Mouse (Mus musculus): ENCODE results near the gene Bcat1. TPM values are rescaled to one million over a fixed set of nuclear protein-coding genes. Genes with fewer than 3 reads are reported as not detected.

Bcat1 gene
- polyA plus RNA-seq (2015; fragmentation: Nextera tagmentation; extraction: Ambion mirVana) = 0.46 and 0.81 TPM in 2 replicates

DNA sequence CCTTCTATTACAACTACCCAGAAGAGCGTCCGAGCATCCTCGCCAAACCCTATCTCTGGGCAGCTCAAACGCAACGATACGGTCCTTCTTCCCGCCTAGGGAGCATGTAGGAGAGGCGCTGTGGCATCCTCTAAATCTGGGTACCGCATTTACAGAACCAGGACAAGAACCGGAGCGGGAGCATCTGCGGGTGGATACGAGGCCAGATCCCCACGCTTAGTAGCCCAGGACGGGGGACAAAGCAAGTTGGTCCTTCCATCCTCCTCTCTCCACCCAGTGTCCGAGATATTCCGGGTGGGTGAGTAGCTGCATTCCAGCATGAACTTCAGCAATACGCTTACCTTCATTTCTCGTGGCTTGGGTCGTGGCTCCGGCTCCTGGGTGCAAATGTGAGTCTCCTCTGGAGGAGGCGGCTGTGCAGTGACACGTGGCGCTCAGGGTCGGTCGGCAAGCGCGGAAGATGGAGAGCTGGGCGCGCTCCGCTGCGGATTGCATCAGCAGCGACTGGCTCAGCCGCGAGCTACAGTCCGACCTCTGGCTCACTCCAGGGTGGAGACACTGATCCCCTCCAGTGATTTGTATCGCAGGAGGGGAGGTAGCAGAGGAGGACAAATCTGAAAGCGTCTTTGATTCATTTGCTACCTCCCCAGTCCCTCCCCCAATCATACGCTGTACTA, at the start of gene Bcat1:
TSS of gene Bcat1 (minus strand) at position 637 of the 677 bp plus-strand sequence.
- peak within 1 kb of the TSS; percentile 39 for H3K4me3 ChIP-seq (ENCODE audit: low read depth, low read length)
- TF ChIP-seq CTCF (IDR thresholded peaks at IDR 0.05; ENCODE audit: low read depth) (no peak), EP300 (IDR thresholded peaks at IDR 0.05; ENCODE audit: low read depth) (no peak)
- peak; percentile 26 for DNase-seq
- H3K9me3 ChIP-seq (ENCODE audit: low read length) = no peaks in the 10 kb centered on the region
- H3K4me2 ChIP-seq (ENCODE audit: low read depth, low read length) = peak within 1 kb of the TSS; percentile 64
- H3K27ac ChIP-seq (ENCODE audit: low read depth) = no peak within 1 kb of the TSS
- ATAC-seq = no peak
- no peaks in the 10 kb centered on the region for H3K36me3 ChIP-seq (replicated peaks; ENCODE audit: insufficient read depth, low read length)
- peaks cover 4% of the 10 kb centered on the region for H3K4me1 ChIP-seq (ENCODE audit: insufficient read depth)
- no peak within 1 kb of the TSS; the same call in 1 of the 2 replicates for H3K9ac ChIP-seq (replicated peaks)
- 2% methylated on average over 39 of the region's 39 CpGs for WGBS (ENCODE audit: insufficient replicate concordance)
- H3K27me3 ChIP-seq (ENCODE audit: insufficient read depth, low read length) = peaks cover 26% of the 10 kb centered on the region

DNA sequence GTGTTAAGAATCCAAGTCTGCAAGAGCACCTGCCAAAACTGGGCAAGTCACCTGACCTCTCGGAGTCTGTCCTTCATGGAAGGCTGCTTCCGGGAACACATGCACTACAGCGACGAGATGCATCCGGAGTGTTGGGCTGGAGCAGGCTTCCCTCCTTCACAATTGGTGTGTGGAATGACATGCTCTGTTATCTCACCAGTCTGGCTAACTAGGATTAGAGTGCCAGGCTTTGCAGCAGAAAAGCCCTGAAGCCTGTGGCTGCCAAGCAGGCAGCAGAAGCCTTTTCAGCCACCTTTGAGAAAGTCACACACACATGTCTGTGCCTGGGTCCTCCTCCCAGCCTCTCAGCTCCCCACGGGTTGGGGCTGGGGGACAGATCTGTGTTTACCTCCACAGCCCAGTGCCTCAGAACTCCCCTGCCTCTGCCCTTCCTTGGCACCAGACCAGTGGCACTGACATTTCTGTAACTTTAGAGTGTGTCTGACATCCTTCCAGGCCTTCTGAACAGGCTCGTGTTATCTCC, 49.7 kb upstream of the Bcat1 start:
- no peak for DNase-seq
- Histone ChIP-seq H3K9ac (replicated peaks) (no peak overlapping the region), H3K27ac (ENCODE audit: low read depth) (0 out of 2 replicates have a peak overlapping the region, but pooled peaks have one; percentile 6), H3K4me3 (ENCODE audit: low read depth, low read length) (no peak overlapping the region), H3K27me3 (ENCODE audit: insufficient read depth, low read length) (no peaks in the 10 kb centered on the region), H3K4me1 (ENCODE audit: insufficient read depth) (peaks cover 15% of the 10 kb centered on the region), H3K9me3 (ENCODE audit: low read length) (no peaks in the 10 kb centered on the region), H3K4me2 (ENCODE audit: low read depth, low read length) (no peak overlapping the region), H3K36me3 (replicated peaks; ENCODE audit: insufficient read depth, low read length) (peaks cover 8% of the 10 kb centered on the region)
- no peak for TF ChIP-seq EP300 (IDR thresholded peaks at IDR 0.05; ENCODE audit: low read depth)
- no peak for TF ChIP-seq CTCF (IDR thresholded peaks at IDR 0.05; ENCODE audit: low read depth)
- no peak for ATAC-seq
- 55% methylated on average over 7 of the region's 7 CpGs for WGBS (ENCODE audit: insufficient replicate concordance)

DNA sequence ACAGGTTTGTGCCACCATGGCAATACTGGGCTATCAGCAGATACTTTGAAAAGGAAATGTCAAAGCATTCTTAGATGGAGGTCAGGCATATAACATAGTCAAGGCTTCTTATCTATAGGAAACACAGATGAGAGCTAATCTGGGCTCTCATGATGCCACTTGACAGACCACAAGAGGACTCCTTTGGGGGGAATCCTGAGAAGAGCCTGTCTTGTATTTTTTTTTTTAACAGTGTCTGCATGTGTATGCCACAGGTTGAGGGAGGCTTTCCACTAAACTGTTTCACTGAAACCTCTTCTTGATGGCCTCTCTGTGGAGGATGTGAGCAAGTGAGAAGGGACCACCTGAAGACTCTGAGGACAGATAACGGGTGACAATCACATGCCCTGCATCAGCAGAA, 48.6 kb upstream of the Bcat1 start:
- peaks cover 23% of the 10 kb centered on the region for H3K4me1 ChIP-seq (ENCODE audit: insufficient read depth)
- peak; percentile 32 for ATAC-seq
- no peak overlapping the region for H3K27ac ChIP-seq (ENCODE audit: low read depth)
- no peak for DNase-seq
- peak overlapping the region; percentile 23; the same call in 1 of the 2 replicates for H3K4me2 ChIP-seq (ENCODE audit: low read depth, low read length)
- no peaks in the 10 kb centered on the region for H3K27me3 ChIP-seq (ENCODE audit: insufficient read depth, low read length)
- H3K9me3 ChIP-seq (ENCODE audit: low read length) = no peaks in the 10 kb centered on the region
- TF ChIP-seq CTCF (IDR thresholded peaks at IDR 0.05; ENCODE audit: low read depth) = no peak
- peak; percentile 64; the same call in 1 of the 2 replicates for TF ChIP-seq EP300 (IDR thresholded peaks at IDR 0.05; ENCODE audit: low read depth)
- no peak overlapping the region for H3K9ac ChIP-seq (replicated peaks)
- WGBS (ENCODE audit: insufficient replicate concordance) = 50% methylated on average over 1 of the region's 1 CpGs
- peaks cover 8% of the 10 kb centered on the region for H3K36me3 ChIP-seq (replicated peaks; ENCODE audit: insufficient read depth, low read length)
- no peak overlapping the region for H3K4me3 ChIP-seq (ENCODE audit: low read depth, low read length)

DNA sequence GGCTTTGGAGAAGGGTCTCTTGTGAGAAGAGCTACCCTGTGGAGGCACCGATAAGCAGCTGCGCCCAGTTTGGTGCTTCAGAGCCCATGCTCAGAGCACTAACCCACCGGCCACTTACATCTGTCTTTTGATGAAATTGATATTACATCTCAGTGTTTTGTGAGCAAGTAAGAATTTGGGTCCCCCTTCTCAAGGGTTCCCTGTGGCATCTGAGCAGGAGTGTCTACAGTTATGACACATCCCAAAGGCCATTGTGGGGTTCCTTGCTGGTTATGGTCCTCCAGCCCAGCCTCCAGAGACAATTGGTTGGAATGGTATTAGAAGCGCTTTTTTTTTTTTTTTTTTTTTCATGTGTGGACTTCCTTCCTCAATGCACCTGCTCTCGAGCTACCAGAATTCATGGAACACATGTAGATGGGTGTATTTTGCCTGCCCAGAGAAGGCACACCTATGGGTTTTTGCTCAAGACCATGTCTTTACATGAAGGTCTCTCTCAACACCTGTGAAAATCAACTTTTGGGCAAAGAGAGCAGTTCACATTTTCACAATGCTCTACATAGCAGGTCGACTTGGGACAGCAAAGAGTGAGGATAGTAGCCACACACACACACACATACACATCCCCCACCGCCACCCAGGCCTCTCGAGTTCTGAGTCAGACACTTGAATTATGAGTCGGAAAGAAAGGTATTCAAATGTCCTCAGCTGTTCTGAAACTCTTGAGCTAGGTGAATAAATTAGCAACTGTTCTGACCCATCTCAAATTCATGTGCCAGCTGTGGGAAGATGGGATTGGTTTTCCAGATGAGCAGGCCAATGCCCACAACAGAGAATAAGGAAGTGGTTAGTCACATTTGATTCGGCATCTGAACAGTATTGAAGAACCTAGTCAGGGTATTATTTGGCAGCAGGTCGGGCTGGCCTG, 47.4 kb upstream of the Bcat1 start:
- DNase-seq (no peak), ATAC-seq (no peak)
- peak overlapping the region; percentile 94; the same call in 1 of the 2 replicates for H3K27ac ChIP-seq (ENCODE audit: low read depth)
- no peak for TF ChIP-seq EP300 (IDR thresholded peaks at IDR 0.05; ENCODE audit: low read depth)
- no peak for TF ChIP-seq CTCF (IDR thresholded peaks at IDR 0.05; ENCODE audit: low read depth)
- H3K4me3 ChIP-seq (ENCODE audit: low read depth, low read length) = peak overlapping the region; percentile 59
- H3K4me1 ChIP-seq (ENCODE audit: insufficient read depth) = peaks cover 23% of the 10 kb centered on the region
- no peaks in the 10 kb centered on the region for H3K27me3 ChIP-seq (ENCODE audit: insufficient read depth, low read length)
- peaks cover 5% of the 10 kb centered on the region for H3K36me3 ChIP-seq (replicated peaks; ENCODE audit: insufficient read depth, low read length)
- peak overlapping the region; percentile 72 for H3K9ac ChIP-seq (replicated peaks)
- H3K9me3 ChIP-seq (ENCODE audit: low read length) = no peaks in the 10 kb centered on the region
- peak overlapping the region; percentile 65 for H3K4me2 ChIP-seq (ENCODE audit: low read depth, low read length)
- WGBS (ENCODE audit: insufficient replicate concordance) = 42% methylated on average over 11 of the region's 11 CpGs

DNA sequence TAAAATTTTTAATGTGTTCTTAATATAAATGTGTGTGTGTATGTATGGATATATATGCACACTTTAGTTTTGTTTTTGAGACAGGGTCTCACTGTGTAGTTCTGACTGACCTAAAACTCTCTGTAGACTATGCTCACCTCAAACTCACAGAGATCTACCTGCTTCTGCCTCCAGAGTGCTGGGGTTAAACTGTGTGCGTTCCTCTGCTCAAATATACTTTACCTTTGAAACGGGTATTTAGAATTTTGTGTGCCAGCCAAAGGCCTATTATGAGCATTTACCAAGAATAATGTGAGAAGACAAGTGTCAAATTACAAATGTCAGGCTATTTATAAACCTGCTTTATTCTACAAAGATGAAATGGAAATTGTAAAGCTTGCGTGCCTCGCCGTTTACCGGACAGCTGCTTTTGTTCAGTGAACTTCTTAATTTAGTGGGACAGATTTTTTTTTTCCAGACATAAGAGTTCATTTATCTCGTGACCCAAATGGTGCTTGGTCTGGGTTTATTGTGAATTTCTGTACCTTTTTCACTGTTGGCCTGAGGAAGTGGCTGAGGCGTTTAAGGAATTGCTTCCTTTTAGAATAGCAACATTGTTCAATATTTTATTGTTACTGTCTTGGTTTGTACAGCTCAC, 46.6 kb upstream of the Bcat1 start:
- Histone ChIP-seq H3K36me3 (replicated peaks; ENCODE audit: insufficient read depth, low read length) (peaks cover 5% of the 10 kb centered on the region), H3K27me3 (ENCODE audit: insufficient read depth, low read length) (no peaks in the 10 kb centered on the region), H3K27ac (ENCODE audit: low read depth) (peak overlapping the region; percentile 94), H3K9ac (replicated peaks) (peak overlapping the region; percentile 72), H3K9me3 (ENCODE audit: low read length) (no peaks in the 10 kb centered on the region), H3K4me2 (ENCODE audit: low read depth, low read length) (peak overlapping the region; percentile 65), H3K4me1 (ENCODE audit: insufficient read depth) (peaks cover 23% of the 10 kb centered on the region), H3K4me3 (ENCODE audit: low read depth, low read length) (peak overlapping the region; percentile 59)
- DNase-seq = no peak
- 39% methylated on average over 8 of the region's 8 CpGs for WGBS (ENCODE audit: insufficient replicate concordance)
- no peak for TF ChIP-seq CTCF (IDR thresholded peaks at IDR 0.05; ENCODE audit: low read depth)
- TF ChIP-seq EP300 (IDR thresholded peaks at IDR 0.05; ENCODE audit: low read depth) = no peak
- no peak for ATAC-seq
